Comparison of ENCODE assay signal across 9 mouse cellular contexts in genomic region chr13:44182544-44183191, GRCm38 (mm10).
DNase-seq lines count a peak whose midpoint lies in the region; ATAC-seq and TF ChIP-seq lines count a peak whose summit lies in the region.
"Had no signal": no experiment of that assay in that cellular context is flagged by ENCODE, and none has a peak within 500 bp of the region (broad histone marks: within the 10 kb centered on the region; RNA-seq: fewer than 3 reads in every experiment).

No protein-coding gene starts in this region.

- WGBS in forebrain, embryonic 14.5 days = 6% methylated on average over 15 of the region's 15 CpGs
- 24% methylated on average over 15 of the region's 15 CpGs for WGBS in forebrain, embryonic 11.5 days

- no peak overlapping the region for H3K27ac ChIP-seq in forebrain, embryonic 14.5 days (ENCODE audit: low read depth, low read length)
- H3K27ac ChIP-seq in forebrain, embryonic 11.5 days (ENCODE audit: low read depth, low read length) = no peak overlapping the region
- H3K27ac ChIP-seq in ES-E14 (ENCODE audit: insufficient read depth, low read depth, low read length, poor library complexity, severe bottlenecking) = no peak overlapping the region

- DNase-seq in forebrain, embryonic 14.5 days (ENCODE audit: low spot score) = peak; percentile 35
- no peak for DNase-seq in forebrain, embryonic 11.5 days (ENCODE audit: low spot score)
- peak; percentile 24 for DNase-seq in ES-E14 (ENCODE audit: low read depth, low spot score)
- peak; percentile 44 to 45 for DNase-seq in heart, adult 9 months (ENCODE audit: low spot score in 2 of 2)
- peak; percentile 23 to 44 for DNase-seq in kidney, postnatal 36 days
- no peak for DNase-seq in ovary, postnatal 36 days (ENCODE audit: low spot score)

- no peak overlapping the region for H3K9ac ChIP-seq in forebrain, embryonic 14.5 days (ENCODE audit: low read length)
- H3K9ac ChIP-seq in forebrain, embryonic 11.5 days (ENCODE audit: low read length) = no peak overlapping the region
- H3K9ac ChIP-seq in ES-E14 (ENCODE audit: insufficient read depth, low read depth, low read length, poor library complexity, severe bottlenecking) = no peak overlapping the region

- H3K27me3 ChIP-seq in forebrain, embryonic 14.5 days (replicated peaks; ENCODE audit: control insufficient read depth, insufficient read depth, low read length) = no peaks in the 10 kb centered on the region
- no peaks in the 10 kb centered on the region for H3K27me3 ChIP-seq in forebrain, embryonic 11.5 days (ENCODE audit: control insufficient read depth, insufficient read depth, low read length)

- in situ Hi-C loops in ES-E14 (cut with MboI; ENCODE audit: low sequenced_read_pairs in 2 of 2, unreplicated experiment in 2 of 2) = no loop called here

- no peak for ATAC-seq in forebrain, embryonic 14.5 days
- ATAC-seq in forebrain, embryonic 11.5 days (replicated peaks; ENCODE audit: low FRiP score) = no peak
- no peak for ATAC-seq in activated CD4-positive, CD25-positive, alpha-beta regulatory T cell, adult 4 months
- ATAC-seq in inflammation-experienced regulatory T-cells, adult 6 months = no peak
- ATAC-seq: intestine, postnatal 0 days had no signal

- H3K4me3 ChIP-seq in forebrain, embryonic 14.5 days (ENCODE audit: low read depth, low read length) = no peak overlapping the region
- no peak overlapping the region for H3K4me3 ChIP-seq in forebrain, embryonic 11.5 days (ENCODE audit: low read depth, low read length)
- H3K4me3 ChIP-seq in ES-E14 (ENCODE audit: insufficient read depth in 1 of 2, low read depth in 1 of 2, low read length in 2 of 2, poor library complexity in 1 of 2, severe bottlenecking in 1 of 2) = no peak overlapping the region

- H3K9me3 ChIP-seq in forebrain, embryonic 14.5 days (replicated peaks; ENCODE audit: control insufficient read depth, low read length) = no peaks in the 10 kb centered on the region
- H3K9me3 ChIP-seq in forebrain, embryonic 11.5 days (ENCODE audit: control insufficient read depth, low read length) = no peaks in the 10 kb centered on the region
- no peaks in the 10 kb centered on the region for H3K9me3 ChIP-seq in ES-E14 (ENCODE audit: control insufficient read depth, insufficient read depth, low read depth, low read length)

- no peaks in the 10 kb centered on the region for H3K36me3 ChIP-seq in forebrain, embryonic 14.5 days (ENCODE audit: control insufficient read depth, insufficient read depth, low read length)
- H3K36me3 ChIP-seq in forebrain, embryonic 11.5 days (ENCODE audit: control insufficient read depth, insufficient read depth, low read length) = no peaks in the 10 kb centered on the region
- H3K36me3 ChIP-seq in ES-E14 (ENCODE audit: control insufficient read depth, insufficient read depth, low read length, poor library complexity, severe bottlenecking) = no peaks in the 10 kb centered on the region

- H3K4me1 ChIP-seq in forebrain, embryonic 14.5 days (ENCODE audit: control insufficient read depth, insufficient read depth, low read length) = 0 out of 2 replicates have a peak, but pooled peaks cover 3% of the 10 kb centered on the region
- H3K4me1 ChIP-seq in forebrain, embryonic 11.5 days (replicated peaks; ENCODE audit: control insufficient read depth, insufficient read depth, low read length) = no peaks in the 10 kb centered on the region; the same call in 1 of the 2 replicates
- peaks cover 0 to 2% of the 10 kb centered on the region in 2 experiments; a peak in 1 of 4 replicates for H3K4me1 ChIP-seq in ES-E14 (ENCODE audit: control insufficient read depth in 2 of 2, insufficient read depth in 2 of 2, low read length in 2 of 2, poor library complexity in 1 of 2)

- H3K4me2 ChIP-seq in forebrain, embryonic 14.5 days (ENCODE audit: low read length) = no peak overlapping the region
- H3K4me2 ChIP-seq in forebrain, embryonic 11.5 days (ENCODE audit: low read depth, low read length, severe bottlenecking) = no peak overlapping the region

TF ChIP-seq in ES-E14, 5 proteins besides CTCF, POLR2A, EP300 and RAD21:
- TF ChIP-seq ZNF384 (IDR thresholded peaks at IDR 0.05; ENCODE audit: low read depth, low read length) (no peak), HCFC1 (IDR thresholded peaks at IDR 0.05; ENCODE audit: borderline replicate concordance, insufficient read depth, low read length) (no peak), CHD2 (IDR thresholded peaks at IDR 0.05; ENCODE audit: low read depth, low read length) (no peak), MAFK (IDR thresholded peaks at IDR 0.05; ENCODE audit: insufficient read depth, low read depth, low read length) (no peak), ZC3H11A (IDR thresholded peaks at IDR 0.05; ENCODE audit: borderline replicate concordance, low read depth, low read length) (no peak)

Comparison
In these comparisons a context has a peak if more than half of its experiments do, and no peak if none do; other contexts are left out.
1. DNase-seq: peak in forebrain, embryonic 14.5 days (single experiment), ES-E14 (single experiment), heart, adult 9 months (2 of 2) and kidney, postnatal 36 days (2 of 2); none in forebrain, embryonic 11.5 days (single experiment) and ovary, postnatal 36 days (single experiment).